Mouse (Mus musculus) T-helper 2 cell (primary cell): ENCODE results near the gene Gucy2c.

Experiments
- in situ Hi-C: fragments of 300-600 bp; cut with MboI, MseI; formaldehyde crosslinking; loops from one replicate; pipeline ENCODE4 v1.15.1; 2025; ENCODE audit warnings: high pct_unique_total_duplicates

Gucy2c gene

GRCm38 (mm10) chr6:136672467-136672866 is 109.1 kb downstream of the Gucy2c start:
- in situ Hi-C loops = no loop called here

DNA sequence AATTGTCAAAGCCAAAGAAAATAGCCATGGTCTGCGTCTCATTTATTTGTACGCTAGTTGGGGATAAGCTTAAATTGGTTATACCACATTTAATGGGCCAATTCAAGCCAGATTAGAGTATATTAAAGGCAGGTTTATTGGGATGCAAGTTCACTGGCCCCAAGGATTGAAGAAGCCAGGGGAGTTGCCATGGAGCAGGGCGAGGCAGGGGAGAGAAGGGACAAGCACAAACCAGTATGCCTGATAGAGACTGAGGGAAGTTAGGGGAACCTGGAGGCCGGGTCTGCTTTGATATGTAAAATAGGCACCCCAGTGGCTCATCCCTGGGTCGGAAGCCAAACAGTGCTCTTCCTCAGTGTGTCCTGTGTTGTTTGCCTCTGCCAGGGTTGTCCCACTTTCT is 112.3 kb downstream of the Gucy2c start:
- in situ Hi-C loops = loop anchor here (5.0 kb wide), 1 partner anchor 63 kb away; no protein-coding TSS in a partner anchor

DNA sequence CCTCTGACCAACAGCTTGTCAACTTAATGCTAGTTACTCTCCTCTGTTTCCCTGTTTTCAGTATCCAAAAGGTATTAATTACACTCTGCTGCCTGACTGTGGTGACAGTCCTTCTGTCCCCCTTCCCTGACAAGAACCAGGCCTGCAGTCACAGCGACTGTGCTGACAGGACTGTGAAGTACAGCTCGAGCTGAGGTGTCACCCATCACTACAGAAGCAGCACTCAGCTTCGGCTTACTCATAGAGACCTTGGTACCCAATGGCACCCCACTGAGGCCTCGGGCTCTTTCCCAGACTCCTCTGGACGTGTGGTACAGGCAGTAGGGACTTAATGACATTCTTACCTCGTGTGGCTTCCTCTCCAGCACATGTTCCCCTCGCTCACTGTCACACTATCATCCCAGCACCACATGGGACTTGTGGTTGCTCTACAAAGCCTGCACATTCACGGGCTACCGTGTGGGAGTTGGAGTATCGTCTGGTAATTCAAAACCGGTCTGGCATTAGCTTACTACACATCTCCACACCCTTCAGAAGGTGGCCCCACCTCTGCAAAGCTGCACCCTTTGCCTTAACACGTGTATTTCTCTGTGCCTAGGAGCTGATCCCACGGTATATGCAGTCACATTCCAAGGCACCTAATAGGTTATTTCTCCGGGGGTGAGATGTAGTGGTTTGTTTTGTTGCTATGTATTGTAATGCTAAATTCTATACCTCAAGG is 113.1 kb downstream of the Gucy2c start:
- in situ Hi-C loops = loop anchor here (5.0 kb wide), 1 partner anchor 64 kb away; no protein-coding TSS in a partner anchor

GRCm38 (mm10) chr6:136662063-136662462 is 119.5 kb downstream of the Gucy2c start:
- in situ Hi-C loops = no loop called here

- in situ Hi-C loops = no loop called here
Observed at GRCm38 (mm10) chr6:136661706-136662016, 119.9 kb downstream of the Gucy2c start, which contains the start of gene Plbd1. Gene Plbd1, minus strand, starts transcription at chr6:136661928.

GRCm38 (mm10) chr6:136660831-136661705 is 120.5 kb downstream of the Gucy2c start:
- in situ Hi-C loops = no loop called here

DNA sequence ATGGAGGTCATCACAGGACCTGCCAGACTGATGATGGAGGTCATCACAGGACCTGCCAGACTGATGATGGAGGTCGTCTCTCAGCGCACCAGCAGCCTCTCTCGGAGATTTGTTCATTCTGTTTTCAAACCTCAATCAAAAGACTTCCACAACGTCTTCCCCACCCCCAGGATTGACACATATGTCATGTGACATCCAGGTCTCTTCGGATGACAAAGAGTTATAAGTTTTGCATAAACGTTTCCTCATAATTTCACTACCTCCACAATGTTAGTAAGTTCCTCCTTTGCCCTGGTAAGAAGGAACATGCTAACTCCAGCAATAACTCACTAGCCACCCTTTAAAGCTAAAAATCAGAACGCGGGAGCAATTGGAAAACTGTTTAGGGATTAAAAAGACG is 122.3 kb downstream of the Gucy2c start:
- in situ Hi-C loops = no loop called here

DNA sequence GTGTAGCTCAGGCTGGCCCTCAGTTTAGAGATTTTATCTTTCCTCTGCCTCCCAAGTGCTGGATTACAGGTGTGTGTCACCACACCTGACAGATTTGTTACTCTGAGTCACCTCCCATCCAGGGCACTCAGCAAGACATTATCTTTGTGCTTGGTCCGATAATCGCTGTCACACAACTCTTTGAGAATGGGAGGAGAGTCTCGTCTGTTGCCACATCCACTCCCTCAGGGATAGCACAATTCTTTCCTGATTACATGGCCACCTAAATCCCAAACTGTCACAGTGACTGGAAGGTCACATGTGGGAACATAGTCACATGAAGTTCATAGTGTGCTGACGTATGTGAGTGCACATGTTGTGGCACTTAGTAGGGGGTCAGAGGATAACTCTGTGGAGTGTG is 123.3 kb downstream of the Gucy2c start:
- in situ Hi-C loops = no loop called here

DNA sequence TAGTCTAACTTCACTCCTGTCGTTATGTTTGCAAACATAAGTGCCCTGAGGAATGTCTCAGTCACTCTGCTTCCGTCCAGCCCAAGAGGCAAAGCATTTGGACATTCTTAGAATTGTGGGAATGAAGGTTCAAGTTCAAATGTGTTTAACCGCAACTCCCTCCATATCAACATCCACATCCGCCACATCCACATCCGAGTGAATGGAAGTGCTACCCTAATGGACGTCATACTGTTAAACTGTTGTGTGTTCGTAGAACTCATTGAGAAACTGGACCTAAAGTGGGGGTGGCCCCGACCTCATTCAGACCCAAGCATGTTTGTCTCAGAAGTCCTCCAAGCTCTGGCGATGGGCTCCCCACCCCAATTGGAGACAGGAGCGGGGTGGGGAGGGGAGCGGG is 125.8 kb downstream of the Gucy2c start:
- in situ Hi-C loops = no loop called here

- in situ Hi-C loops = no loop called here
Observed at GRCm38 (mm10) chr6:136654470-136654869, 127.1 kb downstream of the Gucy2c start.

DNA sequence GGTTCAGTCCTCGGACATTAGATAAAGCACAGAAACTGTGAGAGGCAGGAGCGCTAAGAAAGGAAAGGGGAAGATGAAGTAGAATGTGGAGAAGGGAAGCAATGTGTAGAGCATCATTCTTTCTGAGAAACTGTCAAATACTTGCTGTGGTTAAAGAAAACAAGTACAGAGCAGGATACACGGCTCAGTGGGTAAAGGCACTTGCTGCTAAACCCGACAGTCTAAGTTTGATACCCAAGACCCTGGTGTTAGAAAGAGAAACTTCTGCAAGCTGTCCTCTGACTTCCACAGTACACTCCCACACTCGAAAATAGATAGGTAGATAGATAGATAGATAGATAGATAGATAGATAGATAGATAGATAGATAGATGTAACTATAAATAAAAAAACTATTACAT is 128.2 kb downstream of the Gucy2c start:
- in situ Hi-C loops = no loop called here

- in situ Hi-C loops = no loop called here
Observed at GRCm38 (mm10) chr6:136650664-136651063, 130.9 kb downstream of the Gucy2c start.

DNA sequence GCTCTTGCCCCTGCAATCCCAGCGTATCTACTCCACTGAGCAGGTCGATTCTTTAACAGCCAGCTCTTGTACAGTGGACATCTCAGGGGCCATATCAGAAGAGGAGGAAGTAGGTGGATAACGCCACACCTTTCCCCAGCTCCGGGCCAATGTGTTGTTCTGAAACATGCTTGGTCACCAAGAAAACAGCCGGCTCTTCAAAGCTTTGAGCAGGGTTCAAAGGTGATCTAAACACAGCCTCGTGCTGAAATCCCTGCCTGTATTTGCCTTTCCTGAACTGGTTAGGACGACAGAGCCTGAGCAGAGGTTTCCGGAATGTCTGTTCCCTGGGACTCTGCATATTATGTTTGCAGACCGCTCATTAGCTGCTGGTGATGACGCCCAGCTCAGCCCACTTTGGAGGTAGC is 134.1 kb downstream of the Gucy2c start:
- in situ Hi-C loops = loop anchor here (25.0 kb wide), 2 partner anchors 340 to 1060 kb away; no protein-coding TSS in a partner anchor
